Mouse (Mus musculus): ENCODE data around the gene Prdm2.

Prdm2 gene

GRCm38 (mm10) chr4:143154571-143154970, 58.2 kb downstream of the Prdm2 start:
- DNase-seq (ENCODE audit: low spot score in 2 of 2): no peak

- no peak for DNase-seq (ENCODE audit: low spot score in 2 of 2)
Measured at GRCm38 (mm10) chr4:143152634-143153033, 60.2 kb downstream of the Prdm2 start.

- no peak for DNase-seq (ENCODE audit: low spot score in 2 of 2)
Measured at GRCm38 (mm10) chr4:143151267-143151666, 61.5 kb downstream of the Prdm2 start.

GRCm38 (mm10) chr4:143147666-143148065, 65.1 kb downstream of the Prdm2 start:
- DNase-seq (ENCODE audit: low spot score in 2 of 2): no peak

DNA sequence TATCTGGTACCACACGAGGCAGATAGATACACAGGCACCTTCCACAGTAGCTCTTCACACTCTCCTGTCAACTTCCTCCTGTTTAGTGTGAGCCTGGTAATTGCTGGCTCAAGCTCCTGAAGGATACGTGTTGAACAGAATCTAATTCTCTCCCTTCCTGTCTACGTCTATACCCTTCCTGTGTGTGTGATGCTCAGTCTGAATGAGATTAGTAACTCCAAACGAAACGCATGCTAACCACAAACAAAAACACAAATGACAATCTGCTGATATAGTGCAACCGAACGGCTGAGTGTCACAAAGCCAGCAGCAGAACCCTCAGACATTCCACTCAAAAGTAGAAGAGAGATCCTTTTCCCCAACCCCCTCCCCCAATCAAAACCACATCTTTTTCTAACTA, 69.2 kb downstream of the Prdm2 start:
- DNase-seq (ENCODE audit: low spot score in 2 of 2): no peak

- DNase-seq (ENCODE audit: low spot score in 2 of 2): no peak
Measured at GRCm38 (mm10) chr4:143141645-143142259, 71.0 kb downstream of the Prdm2 start.

- no peak for DNase-seq (ENCODE audit: low spot score in 2 of 2)
Measured at GRCm38 (mm10) chr4:143140940-143141339, 71.9 kb downstream of the Prdm2 start.

DNA sequence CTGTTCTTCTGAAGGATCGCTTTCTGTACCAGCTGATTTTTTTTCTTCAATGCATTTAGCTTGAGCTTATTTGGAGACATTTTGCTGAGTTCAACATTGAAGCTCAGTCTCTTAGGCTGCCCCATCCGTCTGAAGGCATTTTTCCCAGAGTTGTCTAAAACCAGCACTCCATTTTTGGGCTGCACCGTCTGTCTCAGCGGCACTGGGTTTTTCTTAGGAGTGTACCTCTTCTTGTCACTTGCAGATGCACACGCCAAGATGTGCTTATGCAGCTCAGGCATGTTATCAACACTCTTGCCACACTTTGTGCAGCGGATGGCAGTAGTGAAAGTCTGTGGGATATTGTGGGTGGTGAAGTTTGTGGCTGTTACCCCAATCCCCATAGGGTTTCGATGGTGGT, 80.4 kb downstream of the Prdm2 start:
- no peak for DNase-seq (ENCODE audit: low spot score in 2 of 2)

- no peak for DNase-seq (ENCODE audit: low spot score in 2 of 2)
Measured at GRCm38 (mm10) chr4:143130441-143130840, 82.4 kb downstream of the Prdm2 start.

DNA sequence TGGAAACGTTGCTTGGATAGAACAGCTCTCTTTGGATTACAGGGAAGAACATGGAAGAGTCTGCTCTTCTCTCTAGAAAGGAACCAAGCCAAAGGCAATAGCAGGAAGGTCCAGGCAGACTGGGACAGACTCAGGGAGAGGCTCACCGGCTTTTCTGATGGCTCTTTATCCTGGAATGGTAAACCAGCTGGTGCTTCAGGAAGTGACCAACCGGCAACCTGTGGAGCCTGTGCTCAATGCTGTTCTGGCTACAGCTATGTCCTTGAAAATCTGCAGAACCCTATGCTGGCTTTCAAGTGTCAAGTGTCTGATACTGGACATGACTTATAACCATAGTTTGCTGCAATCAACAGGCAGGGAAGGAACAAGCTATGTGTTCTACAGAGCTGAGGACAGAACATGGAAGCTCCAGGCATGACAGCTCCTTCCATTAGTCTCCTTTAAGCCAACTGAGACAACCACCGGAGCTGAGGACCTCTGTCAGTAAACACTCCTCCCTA, 83.5 kb downstream of the Prdm2 start:
- DNase-seq (ENCODE audit: low spot score in 2 of 2): no peak

GRCm38 (mm10) chr4:143127171-143127570, 85.6 kb downstream of the Prdm2 start:
- no peak for DNase-seq (ENCODE audit: low spot score in 2 of 2)

GRCm38 (mm10) chr4:143126476-143126875, 86.3 kb downstream of the Prdm2 start:
- no peak for DNase-seq (ENCODE audit: low spot score in 2 of 2)

DNA sequence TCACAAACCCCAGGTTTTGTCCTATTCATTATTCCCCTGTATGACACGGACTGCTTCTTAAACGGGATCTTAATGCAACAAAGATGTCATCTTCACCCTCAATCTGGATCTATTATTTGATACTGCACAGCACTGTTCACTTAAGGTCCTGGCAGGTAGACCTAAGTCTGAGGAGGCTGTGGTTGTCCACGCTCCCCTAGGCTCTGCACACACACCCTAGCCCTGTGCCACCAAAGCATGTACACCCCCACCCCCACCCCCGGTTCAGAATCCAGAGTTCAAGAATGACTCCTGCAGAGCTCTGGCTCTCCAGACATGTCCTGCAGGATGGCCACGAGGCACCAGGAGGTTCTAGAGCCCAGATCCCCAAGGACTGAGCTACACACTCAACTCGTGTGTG, 87.5 kb downstream of the Prdm2 start:
- no peak for DNase-seq (ENCODE audit: low spot score in 2 of 2)

- DNase-seq (ENCODE audit: low spot score in 2 of 2): no peak
Measured at GRCm38 (mm10) chr4:143123043-143123442, 89.8 kb downstream of the Prdm2 start.

DNA sequence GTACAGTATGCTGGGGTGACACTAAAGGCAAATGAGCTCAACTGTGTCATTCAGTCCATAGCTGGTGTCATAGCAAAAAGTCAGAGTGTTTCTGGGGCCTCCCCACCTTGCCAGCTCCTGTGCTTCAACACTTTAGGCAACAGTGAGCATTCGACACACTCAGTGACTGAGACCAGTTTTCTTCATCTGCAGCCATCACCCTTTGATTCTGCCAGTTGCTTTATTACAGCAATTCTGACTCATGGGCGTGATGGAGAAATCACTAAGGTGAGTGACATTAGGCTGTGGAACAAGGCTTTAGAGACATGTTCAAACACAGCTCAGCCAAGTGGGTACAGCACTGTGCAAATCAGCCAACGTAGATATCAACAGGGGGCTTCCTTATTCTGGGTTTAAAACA, 91.6 kb downstream of the Prdm2 start:
- DNase-seq (ENCODE audit: low spot score in 2 of 2): no peak

DNA sequence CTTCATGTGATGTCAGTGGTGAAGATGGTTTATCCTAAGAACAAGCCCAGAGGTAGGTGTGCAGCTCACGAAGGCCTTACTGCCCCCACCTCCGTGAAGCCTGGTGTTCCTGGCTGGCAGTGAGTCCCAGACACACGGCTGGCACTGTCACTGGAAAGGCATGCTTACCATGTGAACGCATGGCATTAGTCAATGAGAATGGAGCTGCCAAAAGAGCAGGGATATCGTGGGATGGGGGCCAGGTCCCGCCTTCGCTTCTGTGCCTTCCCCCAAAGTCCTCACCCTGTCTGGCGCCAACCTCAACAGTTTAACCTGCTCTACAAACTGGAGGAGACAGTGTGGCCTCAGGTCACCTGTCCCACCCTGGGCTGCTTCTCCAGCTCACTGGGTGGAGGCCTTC, 92.8 kb downstream of the Prdm2 start:
- no peak for DNase-seq (ENCODE audit: low spot score in 2 of 2)

DNA sequence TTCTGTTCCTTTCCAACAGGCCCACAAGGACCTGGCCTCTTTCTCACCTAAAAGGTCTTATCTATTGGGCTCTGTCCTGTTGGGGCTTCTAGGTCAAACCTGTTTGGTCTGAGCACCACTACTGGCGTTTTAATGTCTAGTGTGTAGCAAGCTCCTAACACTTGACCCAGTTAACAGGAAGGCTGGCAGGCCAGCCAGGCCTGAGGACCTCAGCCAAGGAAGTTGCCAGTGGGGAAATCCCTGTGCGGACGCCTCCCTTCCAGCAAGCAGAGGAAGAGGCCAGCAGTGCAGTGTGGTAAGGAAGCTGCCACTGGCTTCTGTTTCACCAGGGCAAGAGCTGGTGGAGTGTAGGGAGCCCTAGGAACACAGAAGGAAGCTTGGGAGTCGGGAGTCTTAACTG, 94.0 kb downstream of the Prdm2 start:
- no peak for DNase-seq (ENCODE audit: low spot score in 2 of 2)

DNA sequence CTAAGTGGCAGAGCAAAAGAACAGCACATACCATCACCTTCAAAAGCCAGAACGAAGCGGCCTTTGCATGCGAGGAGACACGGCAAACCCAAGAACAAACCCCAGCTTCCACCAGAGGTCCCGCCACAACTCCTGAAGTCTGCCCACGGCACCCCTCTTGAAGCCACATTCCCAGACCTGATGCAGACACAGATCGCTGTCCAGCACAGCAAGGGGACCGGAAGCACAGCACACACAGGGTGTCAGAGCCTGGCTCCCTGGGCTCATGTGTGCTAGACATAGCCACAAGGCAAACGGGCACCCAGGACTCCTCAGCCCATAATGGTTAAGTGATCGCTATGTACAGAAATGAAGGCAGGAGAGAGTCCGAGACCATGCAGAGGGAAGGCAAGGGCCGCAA, 96.9 kb downstream of the Prdm2 start:
- DNase-seq (ENCODE audit: low spot score in 2 of 2): no peak

DNA sequence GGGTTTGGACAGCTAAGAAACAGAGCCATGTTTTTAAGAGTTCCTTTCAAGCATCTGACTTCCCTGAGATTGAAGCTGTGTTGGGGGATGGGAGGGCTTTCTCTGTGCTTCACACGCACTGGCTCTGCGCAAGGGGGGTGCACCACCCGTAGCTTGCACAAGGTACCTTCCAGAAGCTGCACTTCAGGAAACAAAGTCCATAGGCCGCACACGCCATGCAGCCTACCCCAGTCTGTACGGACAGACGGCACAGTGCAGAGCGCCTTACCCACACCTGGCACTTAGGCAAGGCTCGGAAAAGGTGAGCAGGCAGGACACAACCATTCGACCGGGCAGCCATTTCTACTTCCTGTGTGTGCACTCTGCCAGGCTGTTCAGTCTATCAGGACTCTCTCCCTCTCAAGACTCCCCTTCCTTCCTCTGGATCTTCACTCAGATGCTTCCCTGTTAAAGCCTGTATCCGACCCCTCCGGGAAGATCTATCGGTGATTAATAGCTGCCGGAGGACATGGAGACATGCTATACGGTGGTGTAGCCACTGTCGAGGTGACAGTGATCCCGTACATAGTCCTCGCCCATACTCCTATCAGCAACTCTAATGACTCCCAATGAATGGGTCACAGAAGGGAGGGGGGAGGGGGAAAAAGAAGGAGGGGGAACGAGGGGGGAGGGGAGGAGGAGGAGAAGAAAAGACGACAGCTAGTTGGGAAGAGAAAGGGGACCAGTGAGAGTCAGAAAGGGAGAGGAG, 98.4 kb downstream of the Prdm2 start:
- DNase-seq (ENCODE audit: low spot score in 2 of 2): no peak

DNA sequence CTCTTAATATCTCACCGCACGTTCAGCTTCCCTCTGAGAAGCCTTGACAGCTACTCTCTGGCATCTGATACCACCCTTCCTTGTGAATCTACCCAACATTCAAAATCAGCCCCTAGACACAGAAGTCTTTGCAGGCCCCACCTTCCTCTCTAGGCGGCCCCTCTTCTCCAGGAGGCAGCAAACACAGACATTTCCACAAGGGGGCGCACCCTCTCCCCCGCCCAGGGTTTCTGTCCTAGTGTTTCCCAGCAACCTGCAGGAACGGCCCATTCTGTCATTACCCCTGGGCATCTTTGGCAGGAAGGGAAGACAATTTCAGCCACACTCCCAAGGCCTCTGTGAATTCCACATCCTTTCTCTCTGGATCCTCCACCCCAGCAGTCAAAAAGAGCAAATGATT, 99.8 kb downstream of the Prdm2 start:
- DNase-seq (ENCODE audit: low spot score in 2 of 2): peak; percentile 49 to 51

- no peak for DNase-seq (ENCODE audit: low spot score in 2 of 2)
Measured at GRCm38 (mm10) chr4:143112439-143112838, 100.4 kb downstream of the Prdm2 start.

- no peak for DNase-seq (ENCODE audit: low spot score in 2 of 2)
Measured at GRCm38 (mm10) chr4:143111872-143112271, 100.9 kb downstream of the Prdm2 start.

DNA sequence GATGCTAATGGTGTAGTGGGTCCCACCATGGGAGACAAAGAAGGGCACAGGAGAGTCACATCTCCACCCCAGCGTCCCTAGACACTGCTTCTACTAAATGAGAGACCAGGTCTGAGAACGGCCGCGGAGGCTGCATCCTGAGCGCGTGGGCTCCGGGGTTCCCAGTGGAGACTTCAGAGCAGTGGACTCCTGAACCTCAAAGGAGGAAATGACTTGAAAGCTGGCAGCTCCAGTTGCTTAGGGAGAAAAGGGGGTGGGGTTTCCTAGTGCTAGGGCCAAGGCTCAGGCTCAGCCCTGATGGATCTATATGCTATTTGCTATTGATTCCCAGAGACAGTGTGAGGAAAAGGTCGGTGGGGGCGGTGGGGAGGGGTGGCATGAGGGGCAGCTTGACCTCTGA, 104.2 kb downstream of the Prdm2 start:
- DNase-seq (ENCODE audit: low spot score in 2 of 2): no peak

Data from frontal cortex, postnatal 25 days (tissue).